Mouse (Mus musculus) spleen, adult 2 months (tissue): Measurements from ENCODE around the gene Cbs. TPM values are rescaled to one million over a fixed set of nuclear protein-coding genes. Genes with fewer than 3 reads are reported as not detected.

Experiments used
- DNase-seq, 2 experiments: peaks; one replicate each; pipeline versions ENCODE4 v3.0.0 to v3.0.0-alpha.2; 2012 to 2021; ENCODE audit warnings: low spot score in 2 of 2, low read depth in 1 of 2
- H3K27ac ChIP-seq: fragments of 200-500 bp; 2 replicates; pipeline ENCODE4 v1.5.1; 2012; ENCODE audit warnings: low read length, inconsistent platforms; ENCODE audit not compliant: insufficient read depth
- H3K27me3 ChIP-seq: fragments of 200-500 bp; 2 replicates; pipeline ENCODE4 v1.6.1; 2012; ENCODE audit warnings: mild to moderate bottlenecking, moderate library complexity, low read length, inconsistent platforms; ENCODE audit not compliant: control insufficient read depth, insufficient read depth
- H3K36me3 ChIP-seq: fragments of 200-500 bp; 2 replicates; pipeline ENCODE4 v1.6.1; 2012; ENCODE audit warnings: mild to moderate bottlenecking, low read length, inconsistent platforms; ENCODE audit not compliant: control insufficient read depth, insufficient read depth
- H3K4me1 ChIP-seq: fragments of 200-500 bp; 2 replicates; pipeline ENCODE4 v1.6.1; 2011; ENCODE audit warnings: inconsistent platforms; ENCODE audit not compliant: control insufficient read depth, insufficient read depth, insufficient read length
- H3K4me3 ChIP-seq: fragments of 200-500 bp; 2 replicates; pipeline ENCODE4 v1.5.1; 2011; ENCODE audit warnings: mild to moderate bottlenecking, inconsistent platforms; ENCODE audit not compliant: insufficient read depth, insufficient read length; ENCODE audit errors: extremely low read depth
- CTCF ChIP-seq: fragments of 200-500 bp; IDR thresholded peaks from 2 replicates; pipeline ENCODE4 v1.5.1; 2011; ENCODE audit warnings: mild to moderate bottlenecking, inconsistent platforms; ENCODE audit not compliant: insufficient read depth, insufficient read length, insufficient replicate concordance; ENCODE audit errors: extremely low read depth
- POLR2A ChIP-seq: fragments of 200-500 bp; IDR thresholded peaks from 2 replicates; pipeline ENCODE4 v1.6.1; 2011; ENCODE audit warnings: low read depth, low read length, inconsistent platforms
- WGBS: fragments of 180-500 bp; shearing (Covaris S2); methylation state at CpG from one replicate; pipeline ENCODE4 v1.1.7; 2018; 5-methylcytosine and 5-hydroxymethylcytosine counted together
- polyA plus RNA-seq: library from polyadenylated mRNA; depleted of rRNA; stranded (reverse); fragments of >200 nt; gene quantifications from 2 replicates; pipeline ENCODE4 v1.2.3, GENCODE M21; 2012

The Cbs gene
- polyA plus RNA-seq, 1 experiment: 7.4 TPM

DNA sequence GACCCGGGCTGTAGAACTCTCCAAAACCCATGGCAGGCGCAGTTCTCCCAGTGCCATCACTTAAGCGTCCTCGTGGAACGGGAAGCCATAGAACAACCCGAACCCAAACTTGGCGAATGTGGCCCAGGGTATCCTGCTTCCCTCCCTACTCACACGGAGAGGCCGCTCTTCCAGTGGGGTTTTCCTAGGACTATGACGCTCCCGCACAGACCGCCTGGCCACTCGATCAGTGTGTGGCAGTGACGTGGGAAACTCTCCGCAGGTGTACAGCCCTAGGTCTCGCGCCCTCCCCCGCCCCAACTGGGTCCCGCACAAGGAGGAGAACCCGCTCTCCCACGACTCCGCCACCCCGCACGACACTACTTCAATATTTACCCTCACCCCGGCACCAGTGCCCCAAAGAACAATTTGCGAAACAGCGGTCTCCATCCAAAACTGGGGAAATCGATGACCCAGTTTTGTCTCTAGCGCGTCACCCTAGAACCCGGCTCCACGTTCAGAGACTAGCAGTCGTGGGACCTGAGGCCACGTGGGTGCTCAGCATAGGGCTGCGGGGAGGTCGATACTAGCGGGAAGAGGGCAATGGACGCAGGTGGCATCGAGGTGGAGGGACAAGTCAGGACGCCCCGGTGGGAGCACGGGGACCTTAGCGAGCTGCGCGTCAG, 629 bp downstream of the Cbs start:
- peaks cover 20% of the 10 kb centered on the region for H3K27me3 ChIP-seq
- DNase-seq: no peak
- no peak overlapping the region for H3K27ac ChIP-seq
- 19% methylated on average over 45 of the region's 45 CpGs for WGBS
- no peak for TF ChIP-seq POLR2A
- peak overlapping the region; percentile 53 for H3K4me3 ChIP-seq
- H3K36me3 ChIP-seq: no peaks in the 10 kb centered on the region
- peaks cover 5% of the 10 kb centered on the region for H3K4me1 ChIP-seq

- Histone ChIP-seq H3K4me1 (peaks cover 5% of the 10 kb centered on the region), H3K27ac (no peak overlapping the region), H3K4me3 (no peak overlapping the region), H3K36me3 (no peaks in the 10 kb centered on the region), H3K27me3 (peaks cover 20% of the 10 kb centered on the region)
- DNase-seq: no peak
- WGBS: 81% methylated on average over 11 of the region's 11 CpGs
- TF ChIP-seq CTCF: no peak
- no peak for TF ChIP-seq POLR2A
Observed at GRCm38 (mm10) chr17:31635781-31636180, 1.3 kb downstream of the Cbs start.

DNA sequence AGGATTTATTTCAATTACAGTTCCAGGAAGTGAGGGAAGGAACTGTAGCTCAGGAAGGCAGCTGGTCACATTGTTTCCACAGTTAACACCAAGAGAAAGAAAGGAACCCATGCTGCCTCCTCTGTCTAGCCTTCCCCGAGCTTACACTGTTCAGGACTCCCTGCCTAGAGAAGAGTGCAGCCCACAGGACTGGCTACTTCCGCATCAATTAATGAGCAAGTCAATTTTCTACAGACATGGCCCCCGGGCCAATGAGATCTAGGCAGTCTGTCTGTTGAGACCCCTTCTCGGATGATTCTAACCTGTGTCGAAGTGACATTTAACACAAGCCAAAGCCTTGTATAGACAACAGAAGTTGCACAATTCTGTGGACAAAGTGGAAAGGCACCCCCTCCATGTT, 2.1 kb downstream of the Cbs start:
- H3K4me3 ChIP-seq: no peak overlapping the region
- no peak overlapping the region for H3K27ac ChIP-seq
- no peak for DNase-seq
- H3K4me1 ChIP-seq: peaks cover 5% of the 10 kb centered on the region
- H3K27me3 ChIP-seq: peaks cover 20% of the 10 kb centered on the region
- no peaks in the 10 kb centered on the region for H3K36me3 ChIP-seq
- WGBS: 74% methylated on average over 5 of the region's 5 CpGs
- TF ChIP-seq POLR2A (no peak), CTCF (no peak)

GRCm38 (mm10) chr17:31633007-31633406, 4.0 kb downstream of the Cbs start:
- TF ChIP-seq CTCF (no peak), POLR2A (no peak)
- Histone ChIP-seq H3K4me3 (no peak overlapping the region), H3K27me3 (peaks cover 20% of the 10 kb centered on the region), H3K4me1 (peaks cover 5% of the 10 kb centered on the region), H3K27ac (no peak overlapping the region), H3K36me3 (no peaks in the 10 kb centered on the region)
- WGBS: 93% methylated on average over 6 of the region's 6 CpGs
- no peak for DNase-seq

DNA sequence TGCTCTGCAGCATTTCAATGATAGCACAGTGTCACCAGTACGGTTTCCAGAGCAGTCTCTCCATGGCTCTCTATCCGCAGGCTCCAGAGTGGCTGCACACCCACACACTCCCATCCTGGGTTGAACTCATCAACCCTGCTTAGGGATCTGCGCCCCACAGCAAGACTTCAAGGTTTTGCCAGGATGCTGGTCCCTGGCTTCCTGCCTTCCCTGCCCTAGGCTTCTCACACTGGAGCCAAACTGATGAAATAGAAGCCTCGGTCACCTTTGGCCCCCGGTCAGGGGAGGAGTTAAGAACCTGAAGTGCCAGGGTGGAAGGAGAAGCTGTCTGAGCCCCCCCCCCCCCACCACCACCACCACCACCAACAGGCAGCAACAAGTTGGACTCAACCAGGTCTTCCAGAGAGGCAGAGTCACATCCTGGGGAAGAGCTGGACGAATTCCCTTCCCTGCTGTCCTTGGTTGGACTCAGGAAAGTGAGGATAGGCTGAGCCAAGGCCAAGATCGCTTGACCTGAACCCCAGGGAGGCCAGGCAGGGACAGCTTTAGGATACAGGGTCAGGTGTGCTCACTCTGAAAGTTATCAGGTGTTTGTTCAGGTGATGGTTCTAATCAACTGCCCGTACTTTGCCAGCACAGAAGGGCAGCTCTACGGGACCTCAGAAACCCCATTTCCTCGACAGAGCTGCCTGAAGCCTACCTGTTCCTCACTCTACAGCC, 5.8 kb downstream of the Cbs start:
- H3K36me3 ChIP-seq: no peaks in the 10 kb centered on the region
- no peaks in the 10 kb centered on the region for H3K4me1 ChIP-seq
- no peak for DNase-seq
- no peak overlapping the region for H3K27ac ChIP-seq
- no peak for TF ChIP-seq POLR2A
- TF ChIP-seq CTCF: no peak
- WGBS: 77% methylated on average over 10 of the region's 10 CpGs
- peaks cover 4% of the 10 kb centered on the region for H3K27me3 ChIP-seq
- H3K4me3 ChIP-seq: no peak overlapping the region

DNA sequence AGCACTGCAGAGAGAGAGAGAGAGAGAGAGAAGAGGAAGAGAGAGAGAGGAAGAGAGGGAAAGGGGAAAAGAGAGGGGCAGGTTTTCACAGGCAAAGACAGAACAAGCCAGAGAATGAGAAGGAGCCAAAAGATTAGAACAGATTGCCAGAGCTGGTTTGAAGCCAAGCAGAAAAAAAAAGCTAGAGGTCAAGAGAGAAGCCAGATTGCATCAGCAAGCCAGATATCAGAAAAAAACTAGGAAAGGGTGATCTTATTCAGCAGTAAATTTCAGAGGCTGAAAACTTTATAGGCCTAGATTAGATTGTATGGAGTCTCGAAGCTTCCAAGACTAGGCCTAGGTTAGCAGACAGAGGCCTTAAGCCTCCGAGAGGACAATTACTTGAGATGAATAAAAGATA, 9.1 kb downstream of the Cbs start:
- no peaks in the 10 kb centered on the region for H3K4me1 ChIP-seq
- no peak overlapping the region for H3K27ac ChIP-seq
- no peak for DNase-seq
- no peaks in the 10 kb centered on the region for H3K36me3 ChIP-seq
- TF ChIP-seq CTCF (no peak), POLR2A (no peak)
- H3K4me3 ChIP-seq: no peak overlapping the region
- WGBS: 92% methylated on average over 2 of the region's 2 CpGs
- H3K27me3 ChIP-seq: no peaks in the 10 kb centered on the region

GRCm38 (mm10) chr17:31623101-31623500, 13.9 kb downstream of the Cbs start:
- TF ChIP-seq CTCF (no peak), POLR2A (no peak)
- no peak overlapping the region for H3K27ac ChIP-seq
- H3K4me1 ChIP-seq: no peaks in the 10 kb centered on the region
- H3K4me3 ChIP-seq: no peak overlapping the region
- H3K36me3 ChIP-seq: no peaks in the 10 kb centered on the region
- no peak for DNase-seq
- WGBS: 98% methylated on average over 4 of the region's 4 CpGs
- H3K27me3 ChIP-seq: no peaks in the 10 kb centered on the region
